Mouse (Mus musculus): ENCODE data around the gene Gabarapl2. TPM values are rescaled to one million over a fixed set of nuclear protein-coding genes. Genes with fewer than 3 reads are reported as not detected.

The Gabarapl2 gene
- polyA plus RNA-seq, 1 experiment, result 51.0 TPM

GRCm38 (mm10) chr8:111911572-111911971, 28.9 kb upstream of the Gabarapl2 start:
- no peaks in the 10 kb centered on the region for H3K4me1 ChIP-seq (ENCODE audit: control insufficient read depth, insufficient read depth, low read length)
- H3K4me3 ChIP-seq (ENCODE audit: insufficient read depth, low read length), result no peak overlapping the region
- TF ChIP-seq POLR2A (IDR thresholded peaks at IDR 0.05; ENCODE audit: low read depth, low read length) (no peak), CTCF (IDR thresholded peaks at IDR 0.05; ENCODE audit: borderline replicate concordance, insufficient read depth, low read length) (no peak)
- H3K27ac ChIP-seq (ENCODE audit: insufficient read depth, low read length), result no peak overlapping the region

GRCm38 (mm10) chr8:111912860-111913432, 27.6 kb upstream of the Gabarapl2 start:
- TF ChIP-seq CTCF (IDR thresholded peaks at IDR 0.05; ENCODE audit: borderline replicate concordance, insufficient read depth, low read length) (no peak), POLR2A (IDR thresholded peaks at IDR 0.05; ENCODE audit: low read depth, low read length) (no peak)
- H3K4me3 ChIP-seq (ENCODE audit: insufficient read depth, low read length), result no peak overlapping the region
- H3K27ac ChIP-seq (ENCODE audit: insufficient read depth, low read length), result no peak overlapping the region

GRCm38 (mm10) chr8:111919663-111920062, 20.8 kb upstream of the Gabarapl2 start:
- H3K27ac ChIP-seq (ENCODE audit: insufficient read depth, low read length), result no peak overlapping the region
- peak; percentile 26; the same call in 1 of the 2 replicates for TF ChIP-seq CTCF (IDR thresholded peaks at IDR 0.05; ENCODE audit: borderline replicate concordance, insufficient read depth, low read length)
- no peak for TF ChIP-seq POLR2A (IDR thresholded peaks at IDR 0.05; ENCODE audit: low read depth, low read length)
- no peak overlapping the region for H3K4me3 ChIP-seq (ENCODE audit: insufficient read depth, low read length)

More at GRCm38 (mm10) chr8:111912860-111913432, 27.6 kb upstream of the Gabarapl2 start:
- H3K4me1 ChIP-seq (ENCODE audit: control insufficient read depth, insufficient read depth, low read length), result no peaks in the 10 kb centered on the region

GRCm38 (mm10) chr8:111920971-111921370, 19.5 kb upstream of the Gabarapl2 start:
- no peak overlapping the region for H3K4me3 ChIP-seq (ENCODE audit: insufficient read depth, low read length)
- TF ChIP-seq POLR2A (IDR thresholded peaks at IDR 0.05; ENCODE audit: low read depth, low read length) (no peak), CTCF (IDR thresholded peaks at IDR 0.05; ENCODE audit: borderline replicate concordance, insufficient read depth, low read length) (no peak)
- no peak overlapping the region for H3K27ac ChIP-seq (ENCODE audit: insufficient read depth, low read length)
- H3K4me1 ChIP-seq (ENCODE audit: control insufficient read depth, insufficient read depth, low read length), result no peaks in the 10 kb centered on the region

More at GRCm38 (mm10) chr8:111919663-111920062, 20.8 kb upstream of the Gabarapl2 start:
- H3K4me1 ChIP-seq (ENCODE audit: control insufficient read depth, insufficient read depth, low read length), result no peaks in the 10 kb centered on the region

GRCm38 (mm10) chr8:111923383-111923804, 17.1 kb upstream of the Gabarapl2 start:
- Histone ChIP-seq H3K27ac (ENCODE audit: insufficient read depth, low read length) (no peak overlapping the region), H3K4me3 (ENCODE audit: insufficient read depth, low read length) (no peak overlapping the region), H3K4me1 (ENCODE audit: control insufficient read depth, insufficient read depth, low read length) (no peaks in the 10 kb centered on the region)
- TF ChIP-seq CTCF (IDR thresholded peaks at IDR 0.05; ENCODE audit: borderline replicate concordance, insufficient read depth, low read length), result 0 out of 2 replicates have a peak, but pooled peaks have one; percentile 2
- TF ChIP-seq POLR2A (IDR thresholded peaks at IDR 0.05; ENCODE audit: low read depth, low read length), result no peak

GRCm38 (mm10) chr8:111924976-111925375, 15.5 kb upstream of the Gabarapl2 start:
- TF ChIP-seq CTCF (IDR thresholded peaks at IDR 0.05; ENCODE audit: borderline replicate concordance, insufficient read depth, low read length) (no peak), POLR2A (IDR thresholded peaks at IDR 0.05; ENCODE audit: low read depth, low read length) (no peak)

GRCm38 (mm10) chr8:111929648-111930344, 10.7 kb upstream of the Gabarapl2 start:
- Histone ChIP-seq H3K27ac (ENCODE audit: insufficient read depth, low read length) (no peak overlapping the region), H3K4me3 (ENCODE audit: insufficient read depth, low read length) (no peak overlapping the region), H3K4me1 (ENCODE audit: control insufficient read depth, insufficient read depth, low read length) (no peaks in the 10 kb centered on the region)
- TF ChIP-seq CTCF (IDR thresholded peaks at IDR 0.05; ENCODE audit: borderline replicate concordance, insufficient read depth, low read length) (no peak), POLR2A (IDR thresholded peaks at IDR 0.05; ENCODE audit: low read depth, low read length) (no peak)

More at GRCm38 (mm10) chr8:111924976-111925375, 15.5 kb upstream of the Gabarapl2 start:
- Histone ChIP-seq H3K27ac (ENCODE audit: insufficient read depth, low read length) (no peak overlapping the region), H3K4me3 (ENCODE audit: insufficient read depth, low read length) (no peak overlapping the region), H3K4me1 (ENCODE audit: control insufficient read depth, insufficient read depth, low read length) (no peaks in the 10 kb centered on the region)

- TF ChIP-seq CTCF (IDR thresholded peaks at IDR 0.05; ENCODE audit: borderline replicate concordance, insufficient read depth, low read length) (no peak), POLR2A (IDR thresholded peaks at IDR 0.05; ENCODE audit: low read depth, low read length) (no peak)
- no peaks in the 10 kb centered on the region for H3K4me1 ChIP-seq (ENCODE audit: control insufficient read depth, insufficient read depth, low read length)
- no peak overlapping the region for H3K4me3 ChIP-seq (ENCODE audit: insufficient read depth, low read length)
- no peak overlapping the region for H3K27ac ChIP-seq (ENCODE audit: insufficient read depth, low read length)
Measured at GRCm38 (mm10) chr8:111931721-111932120, 8.8 kb upstream of the Gabarapl2 start.

- TF ChIP-seq CTCF (IDR thresholded peaks at IDR 0.05; ENCODE audit: borderline replicate concordance, insufficient read depth, low read length) (no peak), POLR2A (IDR thresholded peaks at IDR 0.05; ENCODE audit: low read depth, low read length) (no peak)
- no peak overlapping the region for H3K27ac ChIP-seq (ENCODE audit: insufficient read depth, low read length)
- H3K4me1 ChIP-seq (ENCODE audit: control insufficient read depth, insufficient read depth, low read length), result no peaks in the 10 kb centered on the region
- peak overlapping the region; percentile 71 for H3K4me3 ChIP-seq (ENCODE audit: insufficient read depth, low read length)
Measured at GRCm38 (mm10) chr8:111932580-111933336, 7.7 kb upstream of the Gabarapl2 start.

All from embryonic fibroblast, embryonic 13.5 days (primary cell).